Mouse (Mus musculus): ENCODE data around the gene Gm26602. TPM values are rescaled to one million over a fixed set of nuclear protein-coding genes. Genes with fewer than 3 reads are reported as not detected.
A peak's percentile ranks its signal among the peaks of the same experiment; 100 is the strongest.

Gene Gm26602
- 1.1 TPM in 1 of 2 replicates, not detected in the other for polyA plus RNA-seq (2014; fragmentation: Nextera tagmentation; extraction: Ambion mirVana)

DNA sequence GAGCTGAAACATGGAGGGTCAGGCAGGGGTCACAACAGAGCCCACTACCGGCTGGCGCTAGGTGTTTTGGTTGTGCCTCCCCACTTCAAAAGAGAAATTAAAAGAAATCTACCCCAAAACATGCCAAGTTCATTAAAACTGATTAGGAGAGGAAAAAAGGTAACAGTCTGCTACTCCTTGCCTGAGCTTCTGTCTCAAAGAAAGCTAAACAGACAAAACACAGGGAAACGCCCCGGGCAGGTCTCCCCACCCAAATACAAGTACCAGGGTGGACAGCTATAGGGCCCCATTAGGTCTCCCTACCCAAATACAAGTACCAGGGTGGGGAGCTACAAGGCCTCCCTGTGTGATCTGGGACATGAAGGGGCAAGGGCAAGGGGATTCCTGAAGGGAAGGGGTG is at the start of gene Gm26602:
Gene Gm26602, plus strand, starts transcription at position 301 of the 400 bp plus-strand sequence.
- H3K4me3 ChIP-seq (replicated peaks; ENCODE audit: low read length), result no peak within 1 kb of the TSS
- peak within 1 kb of the TSS; percentile 42; the same call in 1 of the 2 replicates for H3K4me2 ChIP-seq (replicated peaks)
- ATAC-seq (ENCODE audit: low FRiP score) (no peak), DNase-seq (ENCODE audit: low spot score) (no peak)
- peaks cover 23% of the 10 kb centered on the region for H3K36me3 ChIP-seq (replicated peaks; ENCODE audit: control insufficient read depth, insufficient read depth)
- no peaks in the 10 kb centered on the region for H3K27me3 ChIP-seq (ENCODE audit: control insufficient read depth, insufficient read depth, low read length)
- peaks cover 20% of the 10 kb centered on the region for H3K4me1 ChIP-seq (replicated peaks; ENCODE audit: control insufficient read depth, insufficient read depth, low read length)
- peak within 1 kb of the TSS; percentile 83 for H3K9ac ChIP-seq
- no peaks in the 10 kb centered on the region for H3K9me3 ChIP-seq (ENCODE audit: control insufficient read depth, low read length)
- peak within 1 kb of the TSS; percentile 98 for H3K27ac ChIP-seq
- WGBS, result 95% methylated on average over 4 of the region's 4 CpGs

DNA sequence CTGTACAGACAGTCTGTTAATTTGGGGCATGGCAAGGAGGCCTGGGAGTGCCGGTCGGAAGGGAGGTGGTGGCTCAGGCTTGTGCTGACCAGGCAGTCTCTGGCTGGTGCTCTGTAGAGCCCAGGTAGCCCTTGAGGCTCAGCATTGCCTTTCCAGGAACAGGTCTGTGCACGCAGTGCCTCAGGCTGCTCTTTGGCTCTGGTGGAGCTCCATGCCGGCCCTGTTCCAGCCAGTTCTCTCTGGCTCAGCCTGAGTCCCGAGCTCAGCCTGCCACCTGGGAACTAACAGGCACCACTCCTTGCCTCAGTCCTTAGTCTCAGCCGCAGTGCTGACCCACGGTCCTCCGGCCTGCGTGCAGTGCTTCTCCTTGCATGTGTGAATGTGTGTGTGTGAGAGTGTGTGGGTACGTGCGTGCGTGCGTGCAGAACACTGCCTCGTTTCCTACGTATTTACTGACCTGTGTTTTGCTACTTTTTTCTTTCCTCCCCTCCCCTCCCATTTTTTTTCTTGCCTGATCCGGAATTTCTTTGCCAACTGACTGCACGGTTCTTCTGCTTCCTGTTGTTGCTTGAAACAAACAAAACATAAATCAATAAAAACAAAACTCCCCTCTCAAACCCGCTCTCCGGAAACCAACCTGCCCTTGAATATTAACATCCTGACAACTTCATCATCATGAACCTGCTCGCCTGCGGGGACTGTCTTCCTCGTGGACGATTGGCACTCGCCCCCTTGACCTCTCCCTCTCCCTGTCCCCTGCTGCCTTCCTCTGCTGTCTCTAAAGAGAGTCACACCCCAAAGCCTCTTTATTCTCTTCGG is 49.2 kb upstream of the Gm26602 start:
- H3K9me3 ChIP-seq (ENCODE audit: control insufficient read depth, low read length), result no peaks in the 10 kb centered on the region
- no peak overlapping the region for H3K9ac ChIP-seq
- DNase-seq (ENCODE audit: low spot score) (no peak), ATAC-seq (ENCODE audit: low FRiP score) (no peak)
- H3K36me3 ChIP-seq (replicated peaks; ENCODE audit: control insufficient read depth, insufficient read depth), result peaks cover 98% of the 10 kb centered on the region
- no peaks in the 10 kb centered on the region for H3K27me3 ChIP-seq (ENCODE audit: control insufficient read depth, insufficient read depth, low read length)
- H3K4me2 ChIP-seq (replicated peaks), result no peak overlapping the region
- H3K4me3 ChIP-seq (replicated peaks; ENCODE audit: low read length), result no peak overlapping the region
- H3K4me1 ChIP-seq (replicated peaks; ENCODE audit: control insufficient read depth, insufficient read depth, low read length), result peaks cover 31% of the 10 kb centered on the region
- WGBS, result 78% methylated on average over 25 of the region's 25 CpGs
- H3K27ac ChIP-seq, result no peak overlapping the region

DNA sequence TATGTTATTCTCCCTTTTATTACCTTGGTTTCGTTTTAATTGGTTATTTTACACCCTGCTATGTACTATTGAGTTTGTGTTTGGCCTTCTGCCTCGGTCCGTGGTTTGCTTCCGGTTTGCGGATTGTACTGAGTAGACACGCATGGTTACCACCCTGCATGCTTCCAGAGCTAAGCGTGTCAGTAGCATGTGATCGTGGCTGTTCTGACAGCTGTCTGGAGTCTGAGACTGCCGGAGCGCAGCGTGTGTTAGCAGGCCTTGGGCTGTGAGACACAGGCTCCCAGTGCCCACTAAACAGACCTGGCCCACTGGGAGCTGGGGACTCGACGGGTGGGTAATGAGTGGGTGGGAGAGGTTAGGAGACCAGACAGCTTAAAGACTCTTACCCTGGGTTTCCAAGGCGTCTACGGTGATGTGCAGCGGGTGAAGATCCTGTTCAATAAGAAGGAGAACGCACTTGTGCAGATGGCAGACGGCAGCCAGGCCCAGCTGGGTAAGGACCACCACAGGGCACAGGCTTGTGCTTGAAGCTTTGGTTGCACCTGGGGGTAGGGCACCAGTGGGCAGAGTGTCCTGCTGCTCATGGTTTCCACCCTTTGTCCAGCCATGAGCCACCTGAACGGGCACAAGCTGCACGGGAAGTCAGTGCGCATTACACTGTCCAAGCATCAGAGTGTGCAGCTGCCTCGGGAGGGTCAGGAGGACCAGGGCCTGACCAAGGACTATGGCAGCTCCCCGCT is 48.4 kb upstream of the Gm26602 start:
- 75% methylated on average over 23 of the region's 23 CpGs for WGBS
- Histone ChIP-seq H3K9ac (no peak overlapping the region), H3K36me3 (replicated peaks; ENCODE audit: control insufficient read depth, insufficient read depth) (peaks cover 98% of the 10 kb centered on the region), H3K4me1 (replicated peaks; ENCODE audit: control insufficient read depth, insufficient read depth, low read length) (peaks cover 23% of the 10 kb centered on the region), H3K27ac (no peak overlapping the region), H3K4me2 (replicated peaks) (no peak overlapping the region), H3K4me3 (replicated peaks; ENCODE audit: low read length) (no peak overlapping the region), H3K27me3 (ENCODE audit: control insufficient read depth, insufficient read depth, low read length) (no peaks in the 10 kb centered on the region), H3K9me3 (ENCODE audit: control insufficient read depth, low read length) (no peaks in the 10 kb centered on the region)
- ATAC-seq (ENCODE audit: low FRiP score), result no peak
- no peak for DNase-seq (ENCODE audit: low spot score)

- Histone ChIP-seq H3K27me3 (ENCODE audit: control insufficient read depth, insufficient read depth, low read length) (no peaks in the 10 kb centered on the region), H3K4me3 (replicated peaks; ENCODE audit: low read length) (no peak overlapping the region), H3K4me1 (replicated peaks; ENCODE audit: control insufficient read depth, insufficient read depth, low read length) (peaks cover 16% of the 10 kb centered on the region), H3K36me3 (replicated peaks; ENCODE audit: control insufficient read depth, insufficient read depth) (peaks cover 97% of the 10 kb centered on the region), H3K27ac (no peak overlapping the region), H3K9ac (no peak overlapping the region), H3K4me2 (replicated peaks) (no peak overlapping the region), H3K9me3 (ENCODE audit: control insufficient read depth, low read length) (no peaks in the 10 kb centered on the region)
- WGBS, result 72% methylated on average over 10 of the region's 10 CpGs
- ATAC-seq (ENCODE audit: low FRiP score) (no peak), DNase-seq (ENCODE audit: low spot score) (no peak)
Observed at GRCm38 (mm10) chr10:79862925-79863324, 47.7 kb upstream of the Gm26602 start.

- Histone ChIP-seq H3K27ac (0 out of 2 replicates have a peak overlapping the region, but pooled peaks have one; percentile 26), H3K36me3 (replicated peaks; ENCODE audit: control insufficient read depth, insufficient read depth) (peaks cover 96% of the 10 kb centered on the region), H3K9ac (no peak overlapping the region), H3K4me2 (replicated peaks) (no peak overlapping the region), H3K9me3 (ENCODE audit: control insufficient read depth, low read length) (no peaks in the 10 kb centered on the region), H3K4me1 (replicated peaks; ENCODE audit: control insufficient read depth, insufficient read depth, low read length) (peaks cover 9% of the 10 kb centered on the region), H3K4me3 (replicated peaks; ENCODE audit: low read length) (no peak overlapping the region), H3K27me3 (ENCODE audit: control insufficient read depth, insufficient read depth, low read length) (no peaks in the 10 kb centered on the region)
- DNase-seq (ENCODE audit: low spot score) (no peak), ATAC-seq (ENCODE audit: low FRiP score) (0 out of 2 replicates have a peak, but pooled peaks have one; percentile 4)
- 60% methylated on average over 10 of the region's 10 CpGs for whole genome bisulfite sequencing
Observed at GRCm38 (mm10) chr10:79864351-79865188, 46.1 kb upstream of the Gm26602 start.

GRCm38 (mm10) chr10:79865189-79865601 is 45.5 kb upstream of the Gm26602 start:
- Histone ChIP-seq H3K4me3 (replicated peaks; ENCODE audit: low read length) (no peak overlapping the region), H3K9ac (no peak overlapping the region)
- 0 out of 2 replicates have a peak, but pooled peaks have one; percentile 9 for ATAC-seq (ENCODE audit: low FRiP score)

DNA sequence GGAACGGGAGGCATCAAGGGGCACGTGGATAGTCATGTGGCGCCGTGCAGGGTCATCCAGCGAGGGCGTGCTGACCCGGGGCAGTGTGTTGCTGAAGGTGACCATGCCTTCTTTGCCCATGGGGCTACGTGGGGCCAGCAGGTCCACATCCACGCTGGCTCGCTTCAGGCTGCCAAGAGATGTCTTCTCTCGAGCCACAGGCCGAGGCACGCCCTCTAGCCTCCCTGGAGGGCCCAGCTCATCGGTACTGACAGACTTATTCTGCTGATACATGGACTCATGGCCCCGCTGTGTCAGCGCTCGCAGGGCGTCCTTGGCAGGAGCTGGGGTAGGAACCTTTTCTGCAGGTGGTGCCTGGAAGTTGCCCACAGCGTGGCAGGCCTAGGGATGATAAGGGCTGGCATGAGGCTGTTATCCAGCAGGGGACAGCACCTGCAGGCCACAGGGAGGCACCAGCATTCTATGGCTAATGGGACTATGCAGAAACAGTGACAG is 44.8 kb upstream of the Gm26602 start:
- no peak overlapping the region for H3K4me2 ChIP-seq (replicated peaks)
- 0 out of 2 replicates have a peak overlapping the region, but pooled peaks have one; percentile 16 for H3K9ac ChIP-seq
- H3K9me3 ChIP-seq (ENCODE audit: control insufficient read depth, low read length), result no peaks in the 10 kb centered on the region
- peaks cover 13% of the 10 kb centered on the region for H3K4me1 ChIP-seq (replicated peaks; ENCODE audit: control insufficient read depth, insufficient read depth, low read length)
- no peak for DNase-seq (ENCODE audit: low spot score)
- peaks cover 96% of the 10 kb centered on the region for H3K36me3 ChIP-seq (replicated peaks; ENCODE audit: control insufficient read depth, insufficient read depth)
- no peaks in the 10 kb centered on the region for H3K27me3 ChIP-seq (ENCODE audit: control insufficient read depth, insufficient read depth, low read length)
- WGBS, result 74% methylated on average over 19 of the region's 19 CpGs
- no peak overlapping the region for H3K4me3 ChIP-seq (replicated peaks; ENCODE audit: low read length)
- no peak for ATAC-seq (ENCODE audit: low FRiP score)
- no peak overlapping the region for H3K27ac ChIP-seq

More at GRCm38 (mm10) chr10:79865189-79865601, 45.5 kb upstream of the Gm26602 start:
- WGBS, result 56% methylated on average over 12 of the region's 12 CpGs
- no peak for DNase-seq (ENCODE audit: low spot score)
- no peak overlapping the region for H3K4me2 ChIP-seq (replicated peaks)
- H3K36me3 ChIP-seq (replicated peaks; ENCODE audit: control insufficient read depth, insufficient read depth), result peaks cover 96% of the 10 kb centered on the region
- no peaks in the 10 kb centered on the region for H3K27me3 ChIP-seq (ENCODE audit: control insufficient read depth, insufficient read depth, low read length)
- H3K27ac ChIP-seq, result 0 out of 2 replicates have a peak overlapping the region, but pooled peaks have one; percentile 26
- H3K4me1 ChIP-seq (replicated peaks; ENCODE audit: control insufficient read depth, insufficient read depth, low read length), result peaks cover 13% of the 10 kb centered on the region
- no peaks in the 10 kb centered on the region for H3K9me3 ChIP-seq (ENCODE audit: control insufficient read depth, low read length)

GRCm38 (mm10) chr10:79866601-79867000 is 44.1 kb upstream of the Gm26602 start:
- DNase-seq (ENCODE audit: low spot score), result no peak
- Histone ChIP-seq H3K4me2 (replicated peaks) (no peak overlapping the region), H3K9me3 (ENCODE audit: control insufficient read depth, low read length) (no peaks in the 10 kb centered on the region), H3K36me3 (replicated peaks; ENCODE audit: control insufficient read depth, insufficient read depth) (peaks cover 96% of the 10 kb centered on the region), H3K4me3 (replicated peaks; ENCODE audit: low read length) (no peak overlapping the region), H3K9ac (no peak overlapping the region), H3K4me1 (replicated peaks; ENCODE audit: control insufficient read depth, insufficient read depth, low read length) (peaks cover 19% of the 10 kb centered on the region), H3K27ac (no peak overlapping the region), H3K27me3 (ENCODE audit: control insufficient read depth, insufficient read depth, low read length) (no peaks in the 10 kb centered on the region)
- no peak for ATAC-seq (ENCODE audit: low FRiP score)
- 83% methylated on average over 11 of the region's 11 CpGs for WGBS

All from hindbrain, embryonic 14.5 days (tissue).